Mouse (Mus musculus) Patski (cell line): ENCODE data around the gene Gm5737. TPM values are rescaled to one million over a fixed set of nuclear protein-coding genes. Genes with fewer than 3 reads are reported as not detected.

Experiments
- ATAC-seq: fragments of 100-300 bp; one replicate; pipeline ENCODE4 v1.8.0; 2021
- CTCF ChIA-PET: fragments of 350-600 bp; sonication (Branson Sonifier 250); formaldehyde crosslinking; loops from one replicate; lab custom pipeline; 2022; ENCODE audit warnings: inconsistent platforms; lab: Charles Lee
- POLR2A ChIA-PET: fragments of 350-600 bp; sonication (Branson Sonifier 250); formaldehyde crosslinking; loops from one replicate; lab custom pipeline; 2022; ENCODE audit warnings: antibody characterized with exemption, inconsistent platforms; lab: Charles Lee
- DNase-seq: peaks from one replicate; pipeline ENCODE4 v3.0.0-alpha.2; 2011; ENCODE audit warnings: low read depth, low spot score
- H3K27me3 ChIP-seq: fragments of 371-371 bp; one replicate; pipeline ENCODE4 v1.5.1; 2021
- CTCF ChIP-seq: fragments of 100-300 bp; IDR thresholded peaks from one replicate; pipeline ENCODE4 v1.5.1; 2021
- in situ Hi-C: fragments of 300-500 bp; cut with MboI; formaldehyde crosslinking; loops from 3 replicates; pipeline ENCODE4 v1.11.1; 2018; ENCODE audit warnings: low pct_unique_long_range_greater_than_20kb, mixed read lengths
- polyA plus RNA-seq: library from polyadenylated mRNA; unstranded; gene quantifications from one replicate; pipeline ENCODE4 v1.2.3, GENCODE M21; 2021

Gm5737 gene
- polyA plus RNA-seq, result not detected

DNA sequence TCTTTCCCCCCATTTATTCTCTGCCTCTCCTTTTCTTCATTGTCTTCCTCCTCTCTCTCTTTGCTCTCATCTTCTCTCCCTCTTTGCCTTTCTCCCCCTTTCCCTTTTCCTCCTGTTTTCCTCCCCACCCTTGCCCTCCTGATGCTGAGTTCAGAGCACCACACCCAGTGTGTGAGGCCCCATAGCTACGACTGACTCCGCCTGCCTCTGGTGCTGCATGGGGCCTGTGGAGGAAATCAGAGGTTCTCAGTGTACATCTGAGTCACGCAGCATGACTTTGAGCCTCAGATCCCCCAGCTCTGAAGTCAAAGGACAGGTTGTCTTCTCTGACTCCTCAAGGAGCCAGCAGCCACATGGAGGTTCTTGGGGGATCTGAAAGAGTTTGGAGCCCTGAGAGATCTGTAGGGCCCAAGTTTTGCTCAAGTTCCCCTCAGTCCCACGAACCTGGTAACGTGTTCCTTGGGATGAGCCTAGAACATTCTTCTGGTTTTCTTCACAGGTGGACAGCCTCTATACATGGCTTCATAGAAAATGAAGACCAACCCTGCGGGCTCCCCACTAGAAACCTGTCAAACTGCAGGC lies at the start of gene Gm5737:
Gene Gm5737, plus strand, starts transcription at position 532 of the 582 bp plus-strand sequence.
- no peak for ATAC-seq
- no peak for DNase-seq
- POLR2A ChIA-PET, result no interaction called here
- CTCF ChIA-PET, result no interaction called here
- no peaks in the 10 kb centered on the region for H3K27me3 ChIP-seq
- no peak for TF ChIP-seq CTCF
- in situ Hi-C loops, result no loop called here

DNA sequence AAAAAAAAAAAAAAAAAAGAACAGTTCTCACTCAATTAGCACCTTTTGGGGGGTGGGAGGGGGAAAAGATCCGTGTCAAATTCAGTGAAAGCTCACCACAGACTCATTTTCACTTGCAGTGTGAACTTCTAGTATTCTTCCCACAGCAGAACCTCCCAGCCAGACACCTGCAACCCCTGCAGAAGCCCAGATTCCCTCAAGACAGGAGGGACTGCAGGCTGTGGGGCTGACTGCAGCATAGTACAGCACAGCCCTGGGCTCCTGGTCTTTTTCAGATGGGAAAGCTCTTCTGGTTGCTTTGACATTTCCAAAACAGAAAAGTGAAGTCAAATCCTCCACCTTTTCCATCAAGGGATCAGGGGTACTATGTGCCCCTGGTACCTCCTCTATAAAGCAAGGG lies 44.8 kb upstream of the Gm5737 start:
- in situ Hi-C loops, result no loop called here
- ATAC-seq (no peak), DNase-seq (no peak)
- TF ChIP-seq CTCF, result no peak
- ChIA-PET POLR2A (no interaction called here), CTCF (no interaction called here)
- no peaks in the 10 kb centered on the region for H3K27me3 ChIP-seq

DNA sequence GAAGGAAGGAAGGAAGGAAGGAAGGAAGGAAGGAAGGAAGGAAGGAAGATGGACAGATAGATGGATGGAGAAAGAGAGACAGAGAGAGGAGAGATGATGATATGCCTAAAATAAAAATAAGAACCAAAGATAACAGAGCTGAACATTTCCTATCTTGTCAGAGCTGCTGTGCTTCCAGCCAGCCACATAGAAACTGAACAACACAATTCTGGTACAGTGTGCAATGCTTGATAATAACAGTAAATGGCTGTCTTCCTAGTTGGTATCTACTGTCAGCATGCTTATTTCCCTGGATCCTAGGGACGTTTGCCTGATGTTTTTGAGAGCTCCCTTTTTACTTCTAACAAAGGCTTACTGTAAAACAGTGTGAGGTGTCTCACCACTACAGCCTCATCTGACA lies 40.8 kb upstream of the Gm5737 start:
- in situ Hi-C loops, result no loop called here
- ATAC-seq (no peak), DNase-seq (no peak)
- CTCF ChIA-PET, result interaction anchor here (2.2 kb wide), 1 partner anchor 14 kb away, joined by 8 read pairs; no protein-coding TSS in a partner anchor
- POLR2A ChIA-PET, result interaction anchor here (0.7 kb wide), 1 partner anchor 235 kb away, joined by 3 read pairs; no protein-coding TSS in a partner anchor
- peaks cover 2% of the 10 kb centered on the region for H3K27me3 ChIP-seq
- no peak for TF ChIP-seq CTCF

DNA sequence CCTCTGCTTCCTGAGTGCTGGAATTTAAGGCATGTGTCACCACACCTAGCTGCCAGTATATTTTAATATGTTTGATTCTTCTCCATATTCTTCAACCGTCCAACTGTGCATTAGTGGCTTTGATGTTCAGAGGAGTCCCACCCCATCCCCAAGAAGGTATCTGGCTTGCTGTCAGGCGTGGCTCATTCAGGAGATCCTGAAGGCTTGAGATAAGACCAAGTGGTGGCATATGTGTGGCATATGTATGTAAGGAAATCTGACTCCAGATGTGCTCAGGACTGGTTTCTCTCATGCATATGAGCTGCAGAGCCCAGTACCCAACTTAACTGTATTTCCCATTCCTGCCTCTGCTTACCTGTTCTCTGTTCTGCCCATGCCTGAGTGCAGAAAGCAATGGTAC lies 34.2 kb upstream of the Gm5737 start:
- DNase-seq (no peak), ATAC-seq (no peak)
- ChIA-PET POLR2A (interaction anchor here (0.7 kb wide), 1 partner anchor 111 kb away, joined by 5 read pairs; no protein-coding TSS in a partner anchor), CTCF (no interaction called here)
- peaks cover 15% of the 10 kb centered on the region for H3K27me3 ChIP-seq
- no peak for TF ChIP-seq CTCF
- in situ Hi-C loops, result no loop called here

DNA sequence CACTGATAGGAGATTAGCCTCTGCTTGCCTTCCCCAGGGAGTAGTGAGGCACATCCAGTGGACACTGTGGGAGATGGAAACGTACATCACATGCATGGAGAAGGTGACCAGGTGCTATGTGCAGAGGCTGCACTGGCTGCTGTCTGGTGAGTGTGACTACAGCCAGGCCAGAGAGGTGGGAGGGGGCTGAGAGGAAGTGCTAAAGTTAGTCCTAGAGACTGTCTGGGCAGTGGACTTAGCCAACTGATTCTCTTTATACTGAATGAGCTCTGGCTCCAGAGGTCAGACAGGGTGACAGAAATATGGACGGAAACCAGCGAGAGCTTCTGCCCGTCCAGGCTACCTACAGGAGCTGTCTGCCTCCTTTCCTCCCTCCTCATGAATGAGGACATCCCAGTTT lies 16.6 kb upstream of the Gm5737 start:
- DNase-seq (no peak), ATAC-seq (no peak)
- CTCF ChIA-PET, result no interaction called here
- no peaks in the 10 kb centered on the region for H3K27me3 ChIP-seq
- in situ Hi-C loops, result no loop called here
- TF ChIP-seq CTCF, result no peak
- POLR2A ChIA-PET, result no interaction called here

DNA sequence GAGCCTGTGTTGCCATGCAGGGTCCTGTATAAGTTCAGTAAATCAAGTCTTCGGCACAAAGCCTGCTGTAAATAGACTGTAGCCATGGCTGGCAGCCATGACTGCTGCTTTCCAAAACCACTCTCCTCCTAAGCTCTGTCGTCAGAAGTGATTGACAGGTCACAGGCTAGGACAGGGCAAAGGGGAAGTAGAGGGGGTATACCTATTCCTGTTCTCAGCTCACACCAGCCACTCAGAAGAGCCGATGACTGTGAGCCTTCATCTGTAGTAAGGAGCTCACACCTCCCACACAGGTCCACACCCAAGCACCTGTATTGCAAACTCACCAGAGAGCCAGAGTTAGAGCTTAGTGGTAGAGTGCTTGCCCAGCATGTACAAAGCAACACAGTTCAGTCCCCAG lies 15.8 kb upstream of the Gm5737 start:
- ChIA-PET CTCF (no interaction called here), POLR2A (no interaction called here)
- no peaks in the 10 kb centered on the region for H3K27me3 ChIP-seq
- no peak for TF ChIP-seq CTCF
- DNase-seq (no peak), ATAC-seq (no peak)
- in situ Hi-C loops, result no loop called here

DNA sequence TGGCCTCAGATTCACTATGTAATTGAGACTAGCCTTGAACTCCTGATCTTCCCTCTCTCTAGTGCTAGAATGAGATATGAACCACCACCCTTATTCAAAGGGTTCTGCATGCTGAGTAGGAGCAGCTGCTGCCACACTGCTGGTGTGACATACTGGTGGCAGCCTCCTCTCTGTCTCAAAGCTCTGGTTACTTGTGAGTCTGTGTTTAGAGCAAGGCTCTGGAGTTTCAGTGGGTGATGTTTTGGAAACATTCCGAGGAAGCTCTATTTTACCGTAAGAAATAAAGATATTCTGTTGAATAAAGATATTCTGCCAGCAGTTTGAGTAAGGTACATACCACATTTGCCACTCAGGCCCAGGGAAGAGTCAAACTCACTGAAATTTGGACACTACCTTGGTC lies 8.9 kb upstream of the Gm5737 start:
- no peaks in the 10 kb centered on the region for H3K27me3 ChIP-seq
- in situ Hi-C loops, result no loop called here
- POLR2A ChIA-PET, result no interaction called here
- no peak for TF ChIP-seq CTCF
- ATAC-seq (no peak), DNase-seq (no peak)
- CTCF ChIA-PET, result no interaction called here

DNA sequence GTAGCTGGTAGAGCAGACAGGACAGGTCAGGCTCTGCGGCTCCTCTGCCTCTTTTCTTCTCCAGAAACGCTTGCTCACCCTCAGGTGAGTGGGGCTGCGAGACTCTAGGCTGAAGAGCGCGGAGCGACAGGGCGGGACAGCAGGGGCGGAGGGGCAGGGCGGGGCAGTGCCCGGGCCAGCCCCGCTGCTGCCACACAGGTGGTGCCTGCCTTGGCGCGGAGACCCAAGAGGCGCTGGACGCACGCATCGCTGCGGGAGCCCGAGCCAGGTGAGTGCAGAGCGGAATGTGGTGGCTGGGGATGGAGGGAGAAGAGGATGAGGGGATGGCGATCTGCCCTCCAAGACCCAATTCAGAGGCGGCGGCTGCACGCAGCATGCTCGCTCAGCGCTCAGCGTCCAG lies 2.5 kb upstream of the Gm5737 start:
- in situ Hi-C loops, result no loop called here
- ATAC-seq (no peak), DNase-seq (no peak)
- no peak for TF ChIP-seq CTCF
- H3K27me3 ChIP-seq, result no peaks in the 10 kb centered on the region
- ChIA-PET POLR2A (no interaction called here), CTCF (no interaction called here)

DNA sequence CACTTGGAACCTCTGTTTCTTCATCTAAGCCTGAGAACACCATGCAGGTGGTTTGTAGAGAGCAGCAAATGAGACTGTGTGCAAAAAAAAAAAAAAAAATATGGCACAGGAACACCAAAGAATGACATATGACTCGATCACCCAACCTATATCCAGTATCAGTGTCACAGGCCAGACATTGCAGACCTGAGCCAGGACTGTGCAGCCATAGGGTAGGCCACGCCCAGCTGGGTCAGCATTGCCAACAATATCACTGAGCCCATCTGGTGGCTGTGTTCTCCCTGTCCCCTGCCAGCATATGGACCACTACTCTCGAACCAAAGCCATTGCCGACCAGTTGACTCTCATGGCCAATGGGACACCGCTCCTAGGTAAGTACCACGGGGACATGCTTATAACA lies 5.4 kb downstream of the Gm5737 start:
- ATAC-seq, result no peak
- in situ Hi-C loops, result no loop called here
- H3K27me3 ChIP-seq, result no peaks in the 10 kb centered on the region
- no peak for DNase-seq
- POLR2A ChIA-PET, result no interaction called here
- TF ChIP-seq CTCF, result no peak
- CTCF ChIA-PET, result interaction anchor here (0.9 kb wide), 1 partner anchor 11 kb away, joined by 3 read pairs; no protein-coding TSS in a partner anchor

DNA sequence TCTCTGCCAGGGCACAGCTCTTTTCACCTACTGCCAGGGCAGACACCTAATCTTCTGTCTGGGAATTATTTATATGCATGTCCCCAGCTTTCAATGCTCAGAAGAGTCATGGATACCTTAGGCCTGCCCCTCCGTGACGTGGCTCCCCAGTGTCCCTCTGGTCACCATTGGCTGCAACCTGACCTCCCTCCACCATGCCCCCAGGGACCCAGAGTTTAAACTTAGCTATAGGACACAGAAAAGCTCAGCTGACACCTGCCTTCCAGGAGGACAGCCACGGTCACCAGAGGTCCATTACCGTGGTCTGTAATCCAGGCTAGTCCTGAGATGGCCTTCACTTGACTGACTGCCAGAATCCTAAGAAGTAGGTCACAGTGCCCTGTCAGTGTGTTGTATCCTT lies 7.2 kb downstream of the Gm5737 start:
- in situ Hi-C loops, result no loop called here
- H3K27me3 ChIP-seq, result no peaks in the 10 kb centered on the region
- ChIA-PET CTCF (interaction anchor here (1.3 to 1.4 kb wide), 2 partner anchors 10 to 149 kb away, joined by 4 to 6 read pairs; partner anchors contain the start of gene Pdzd9), POLR2A (no interaction called here)
- DNase-seq (no peak), ATAC-seq (no peak)
- no peak for TF ChIP-seq CTCF

DNA sequence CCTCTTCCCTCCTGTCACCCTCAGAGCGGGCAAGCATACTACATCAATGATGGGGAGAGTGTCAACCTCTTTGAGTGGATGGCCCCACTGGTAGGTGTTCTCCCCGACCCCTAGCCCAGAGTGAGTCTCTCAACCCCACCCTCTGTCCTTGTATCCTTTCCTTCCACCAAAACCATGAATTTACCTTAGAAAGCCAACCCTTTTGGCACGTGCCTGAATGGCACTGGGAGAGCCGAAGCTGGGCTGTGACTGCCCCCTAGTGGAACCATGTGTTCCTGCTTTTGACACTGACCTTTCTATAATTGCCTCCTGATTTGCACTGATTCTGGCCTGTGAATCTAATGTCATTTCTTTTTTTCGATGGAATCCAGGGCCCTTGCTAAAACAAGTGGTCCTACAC lies 11.1 kb downstream of the Gm5737 start:
- no peaks in the 10 kb centered on the region for H3K27me3 ChIP-seq
- ChIA-PET POLR2A (no interaction called here), CTCF (interaction anchor here (0.9 to 2.1 kb wide), 7 partner anchors 10 to 190 kb away, joined by 3 to 7 read pairs (median 4); no protein-coding TSS in a partner anchor)
- DNase-seq, result no peak
- no peak for ATAC-seq
- peak; percentile 94 for TF ChIP-seq CTCF
- in situ Hi-C loops, result loop anchor here (5.0 to 10.0 kb wide), 2 partner anchors 68 to 151 kb away; partner anchors contain the start of gene Pdzd9
